Mouse (Mus musculus): ENCODE measurements around the gene Dip2b.

Dip2b gene

DNA sequence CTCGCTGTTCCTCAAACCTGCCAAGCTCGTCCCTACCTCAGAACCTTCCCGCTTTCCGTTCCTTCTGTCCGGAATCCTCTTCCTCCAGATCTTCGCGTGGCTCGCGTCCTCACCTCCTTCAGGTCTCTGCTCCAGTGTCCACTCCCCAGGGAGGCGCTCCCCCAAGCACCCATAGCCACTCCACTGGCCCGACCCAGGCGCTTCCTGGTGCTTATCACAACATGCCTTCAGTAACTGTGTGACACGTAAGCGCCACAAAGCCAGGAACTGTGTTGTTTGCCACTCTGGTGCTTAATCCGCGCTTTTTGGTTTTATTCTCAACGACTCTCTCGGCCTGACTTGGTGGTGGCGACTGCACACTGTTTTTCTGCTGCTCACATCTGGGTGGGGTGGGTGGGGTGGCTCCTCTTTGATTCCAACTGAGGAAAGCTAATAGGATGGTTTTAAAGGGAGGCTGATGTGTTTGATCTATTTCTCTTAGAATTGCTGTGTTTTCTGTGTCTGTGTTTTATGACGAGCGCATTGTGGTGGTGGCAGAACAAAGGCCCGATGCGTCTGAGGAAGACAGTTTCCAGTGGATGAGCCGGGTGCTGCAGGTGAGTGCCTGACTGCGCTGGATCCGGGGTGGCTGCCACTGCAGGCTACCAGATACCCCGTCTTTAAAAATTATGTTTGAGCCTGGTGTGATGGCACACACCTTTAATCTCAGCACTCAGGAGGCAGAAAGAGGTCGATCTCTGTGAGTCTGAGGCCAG, 144.2 kb downstream of the Dip2b start:
- no peak for DNase-seq

DNA sequence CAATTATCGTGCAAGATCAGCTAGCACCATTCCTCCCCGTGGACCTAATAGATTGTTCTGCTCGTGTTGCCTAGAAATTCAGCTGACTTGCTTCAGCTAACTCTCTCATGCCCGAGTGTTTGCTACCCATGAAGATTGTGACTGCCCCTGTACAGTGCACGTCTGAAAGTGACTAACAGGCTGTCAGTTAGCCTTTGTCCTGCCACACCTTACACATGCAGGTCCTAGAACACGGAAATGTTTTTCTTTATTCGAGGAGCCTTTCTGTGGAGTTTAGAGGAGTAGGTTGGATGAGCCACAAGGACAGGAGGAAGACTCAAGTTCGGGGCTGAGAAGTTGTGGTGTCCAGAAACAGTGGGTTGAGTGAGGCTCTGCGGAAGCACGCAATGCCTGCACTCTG, 145.0 kb downstream of the Dip2b start:
- no peak for DNase-seq

DNA sequence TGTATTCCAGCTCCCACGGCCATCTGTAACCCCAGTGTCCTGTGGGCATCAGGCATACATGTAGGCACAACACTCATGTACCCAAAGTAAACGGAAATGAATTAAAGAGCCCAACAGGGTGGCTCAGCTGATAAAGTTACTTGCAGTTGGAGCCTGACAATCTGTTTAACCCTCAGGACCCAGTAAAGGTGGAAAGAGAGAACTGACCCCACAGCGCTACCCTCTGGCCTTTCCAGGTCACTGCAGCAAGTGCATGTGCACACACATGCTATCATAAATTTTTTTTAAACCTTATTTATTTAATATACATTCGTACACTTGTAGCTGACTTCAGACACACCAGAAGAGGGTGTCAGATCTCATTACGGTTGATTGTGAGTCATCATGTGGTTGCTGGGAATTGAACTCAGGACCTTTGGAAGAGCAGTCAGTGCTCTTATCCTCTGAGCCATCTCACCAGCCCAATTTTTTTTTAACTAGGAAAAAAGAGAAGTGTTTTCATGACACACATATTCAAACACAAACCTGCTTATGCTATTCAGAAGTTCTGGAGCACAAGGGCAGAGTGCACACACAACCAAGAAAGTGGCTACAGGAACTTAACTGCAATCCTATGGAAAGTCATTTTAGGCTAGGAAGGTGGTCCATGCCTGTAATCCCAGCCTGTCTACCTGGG, 146.5 kb downstream of the Dip2b start:
- no peak for DNase-seq

DNA sequence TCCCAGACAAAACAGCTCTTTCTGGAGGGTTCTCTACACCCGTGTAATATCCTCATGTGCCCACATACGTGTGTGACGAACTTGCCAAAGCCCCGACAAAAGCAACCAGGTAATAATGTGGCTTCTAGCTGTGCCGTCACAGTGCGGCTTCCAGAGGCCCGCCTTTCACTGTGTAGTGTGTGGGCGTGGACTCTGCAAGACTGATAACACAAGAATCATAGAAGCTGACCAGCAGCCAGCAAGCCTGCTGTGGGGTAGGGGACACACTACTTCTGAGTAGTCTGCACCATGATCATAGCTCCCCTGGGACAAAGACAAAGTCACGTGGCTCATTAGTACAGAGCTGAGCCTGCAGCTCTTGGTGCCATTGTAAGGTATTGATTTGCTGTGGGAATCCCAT, 147.8 kb downstream of the Dip2b start:
- DNase-seq: no peak

DNA sequence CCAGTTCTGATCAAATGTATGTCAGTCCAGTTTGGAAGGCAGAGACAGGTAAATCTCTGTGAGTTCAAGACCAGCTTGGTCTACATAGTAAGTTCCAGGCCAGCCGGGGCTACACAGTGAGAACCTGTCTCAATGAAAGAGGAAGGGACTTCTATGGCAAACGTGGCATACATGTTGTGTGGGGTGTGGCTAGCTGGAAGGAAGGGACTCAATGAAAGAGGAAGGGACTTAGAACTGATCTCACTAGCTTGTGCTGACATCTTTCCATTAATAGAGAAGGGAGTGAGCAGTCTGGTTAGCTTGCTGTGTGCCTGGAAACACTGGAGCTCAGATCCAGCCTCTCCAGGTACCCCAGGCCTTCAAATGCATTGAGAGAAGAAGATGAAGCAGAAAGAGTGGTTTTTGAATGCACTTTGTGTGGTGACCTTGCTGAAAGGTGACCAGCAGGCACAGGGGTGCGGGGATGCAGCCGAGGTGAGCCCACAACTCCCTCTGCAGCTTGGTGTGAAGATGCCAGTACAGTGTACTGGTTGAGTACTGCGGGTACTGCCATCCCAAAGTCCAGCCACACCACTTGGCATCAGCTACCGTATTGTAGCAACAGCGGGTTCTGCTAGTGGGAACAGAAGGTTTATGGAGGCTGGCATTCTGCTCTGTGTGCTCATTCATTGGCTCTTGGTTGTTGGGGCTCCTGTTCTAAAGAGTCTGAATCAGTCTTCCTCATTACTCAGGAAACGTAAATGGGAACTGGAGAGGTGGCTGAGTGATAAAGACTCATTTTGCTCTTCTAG, 148.6 kb downstream of the Dip2b start:
- DNase-seq: no peak

DNA sequence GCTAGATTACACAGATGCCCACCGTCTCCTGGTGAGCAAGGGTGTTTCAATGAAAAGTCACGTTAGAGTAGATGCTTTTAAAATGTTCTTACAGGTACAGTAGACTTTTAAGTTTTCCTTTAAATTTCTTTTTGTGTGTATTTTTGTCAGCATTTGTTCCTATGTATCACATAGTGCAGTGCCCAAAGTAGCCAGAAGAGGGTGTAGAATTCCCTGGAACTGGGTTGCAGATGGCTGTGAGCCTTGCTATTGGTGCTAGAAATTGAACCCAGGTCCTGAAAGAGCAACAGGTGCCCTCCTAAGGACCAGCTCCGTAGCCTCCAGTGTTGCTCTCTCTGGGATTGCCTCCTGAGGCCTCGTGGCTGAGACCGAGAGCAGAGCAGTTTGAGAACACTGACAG, 150.1 kb downstream of the Dip2b start:
- DNase-seq: peak; percentile 11

DNA sequence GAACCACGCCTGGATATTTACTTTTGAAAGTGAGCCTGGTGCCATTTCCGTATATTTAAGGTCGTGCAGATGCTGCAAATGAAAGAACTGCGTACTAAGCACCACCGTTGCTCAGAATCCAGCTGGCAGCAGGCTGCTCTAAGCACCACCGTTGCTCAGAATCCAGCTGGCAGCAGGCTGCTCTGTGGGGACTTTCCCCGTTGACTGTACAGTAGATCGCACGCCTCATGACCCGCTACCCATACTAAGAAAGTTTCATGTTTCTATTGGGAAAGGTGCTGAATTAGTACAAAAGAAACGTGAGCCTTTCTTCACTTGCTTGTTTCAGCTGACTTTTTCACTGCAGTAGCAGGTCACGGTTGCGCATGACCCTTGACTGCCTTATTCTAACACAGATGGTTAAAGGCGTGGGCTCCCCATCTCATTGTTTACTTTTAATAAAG, 150.5 kb downstream of the Dip2b start:
- peak; percentile 12 for DNase-seq

DNA sequence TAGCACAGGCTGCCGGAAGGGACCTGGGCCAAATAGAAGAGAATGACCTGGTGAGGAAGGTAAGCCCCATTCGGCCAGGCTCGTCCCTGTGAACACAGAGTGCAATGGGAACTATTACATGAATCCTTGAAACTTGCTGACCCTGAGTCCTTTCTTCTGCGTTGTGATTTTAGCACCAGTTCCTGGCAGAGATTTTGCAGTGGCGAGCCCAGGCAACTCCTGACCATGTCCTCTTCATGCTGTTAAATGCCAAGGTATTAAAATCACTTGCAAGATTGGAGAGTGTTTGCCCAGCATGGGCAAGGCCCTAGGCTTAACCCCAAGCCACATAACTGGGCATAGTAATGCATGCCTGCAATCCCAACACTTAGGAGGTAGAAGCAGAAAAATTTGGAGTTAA, 151.6 kb downstream of the Dip2b start:
- no peak for DNase-seq

DNA sequence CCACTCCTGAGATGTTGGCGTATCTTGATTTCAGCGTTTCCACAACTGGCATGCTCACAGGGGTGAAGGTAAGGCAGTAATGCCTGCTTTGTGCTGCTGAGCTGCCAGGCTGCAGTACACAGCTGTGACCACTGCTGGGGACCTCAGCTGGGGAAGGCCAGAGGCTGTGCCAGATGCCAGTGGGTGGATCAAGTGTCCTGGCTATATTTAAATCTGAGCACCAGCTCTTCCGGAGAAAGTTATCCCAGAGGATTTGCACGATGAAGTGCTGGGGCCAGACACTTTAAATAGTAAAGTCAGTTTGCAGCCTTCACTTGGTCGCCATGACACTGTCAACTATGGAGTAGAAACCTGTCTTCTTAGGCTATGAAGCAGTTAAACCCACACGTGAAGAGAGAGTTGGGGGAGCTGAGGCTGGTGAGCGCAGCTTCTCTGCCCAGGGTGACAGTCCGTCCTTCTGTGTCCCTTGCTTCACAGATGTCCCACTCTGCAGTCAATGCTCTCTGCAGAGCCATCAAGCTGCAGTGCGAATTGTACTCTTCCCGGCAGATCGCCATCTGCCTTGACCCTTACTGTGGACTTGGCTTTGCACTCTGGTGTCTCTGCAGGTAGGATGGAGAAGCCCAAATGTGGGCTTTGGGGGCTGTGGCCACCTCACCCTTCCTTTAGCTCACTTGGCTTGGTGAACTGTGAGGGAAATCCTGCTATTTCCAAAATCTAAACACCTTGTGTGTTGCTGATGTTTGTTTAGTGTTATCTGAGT, 160.7 kb downstream of the Dip2b start:
- no peak for DNase-seq

DNA sequence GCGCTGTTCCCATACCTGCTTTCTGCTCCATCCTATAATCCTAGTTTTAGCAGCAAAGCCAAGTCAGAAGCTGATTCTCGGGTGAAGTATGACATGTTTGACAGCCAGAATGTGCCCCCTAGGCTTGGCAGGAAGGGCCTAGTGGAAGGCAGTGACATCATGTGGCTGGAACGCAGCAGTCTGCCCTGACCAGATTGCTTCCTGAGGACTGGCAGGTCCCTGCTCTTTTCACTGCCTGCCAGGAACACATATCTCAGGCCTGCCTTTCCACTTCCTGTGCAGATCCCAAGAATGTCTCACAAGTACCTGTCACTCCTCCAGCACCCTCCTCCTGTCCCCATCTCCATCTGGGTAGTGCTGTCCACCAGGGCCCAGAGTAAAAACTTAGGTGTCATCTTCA, 161.3 kb downstream of the Dip2b start:
- DNase-seq: no peak

DNA sequence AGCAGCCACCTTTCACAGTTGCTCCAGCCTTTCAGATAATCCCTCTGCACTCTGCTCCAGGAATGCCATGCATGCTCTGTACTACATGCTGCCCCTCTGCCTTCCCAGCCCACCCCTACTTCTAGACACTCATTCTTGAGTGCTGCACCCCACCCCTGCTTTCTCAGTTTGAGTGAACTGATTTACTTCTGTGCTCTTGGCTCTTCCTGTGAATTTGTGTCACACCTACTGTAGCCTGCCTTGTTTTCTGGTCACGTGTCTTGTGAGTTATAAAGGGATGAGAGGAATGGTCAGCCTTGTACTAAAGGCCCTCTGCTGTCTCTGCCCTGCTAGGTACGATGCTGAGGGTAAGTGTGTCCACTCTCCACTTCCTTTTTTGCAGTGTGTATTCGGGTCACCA, 163.3 kb downstream of the Dip2b start:
- no peak for DNase-seq

DNA sequence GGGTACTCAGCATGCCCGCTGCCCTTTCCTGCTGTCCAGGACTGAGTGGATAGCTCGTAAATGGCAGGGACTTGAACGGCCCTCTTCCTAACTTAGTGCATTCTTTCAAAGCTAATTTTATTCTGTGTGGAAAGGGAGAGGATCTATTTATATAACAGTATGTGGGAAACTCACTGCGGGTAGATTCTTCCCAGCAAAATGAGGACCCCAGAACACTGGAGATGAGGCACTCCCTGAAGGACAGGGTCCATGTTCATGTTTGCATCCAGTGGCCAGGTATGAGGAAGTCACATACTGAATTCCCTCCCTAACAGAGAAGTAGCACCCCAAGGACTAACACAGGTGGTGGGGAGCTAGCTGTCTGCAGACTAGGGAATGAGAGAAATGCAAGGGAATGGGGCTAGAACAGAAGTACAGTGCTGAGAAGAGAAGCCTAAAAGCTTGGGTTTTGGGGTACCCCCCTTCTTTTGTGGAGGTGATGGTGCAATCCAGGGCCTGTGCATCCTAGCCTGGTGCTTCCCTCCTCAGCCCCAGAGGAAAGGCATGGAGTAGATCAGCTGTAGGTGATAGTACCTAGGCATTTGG, 164.1 kb downstream of the Dip2b start:
- DNase-seq: no peak

DNA sequence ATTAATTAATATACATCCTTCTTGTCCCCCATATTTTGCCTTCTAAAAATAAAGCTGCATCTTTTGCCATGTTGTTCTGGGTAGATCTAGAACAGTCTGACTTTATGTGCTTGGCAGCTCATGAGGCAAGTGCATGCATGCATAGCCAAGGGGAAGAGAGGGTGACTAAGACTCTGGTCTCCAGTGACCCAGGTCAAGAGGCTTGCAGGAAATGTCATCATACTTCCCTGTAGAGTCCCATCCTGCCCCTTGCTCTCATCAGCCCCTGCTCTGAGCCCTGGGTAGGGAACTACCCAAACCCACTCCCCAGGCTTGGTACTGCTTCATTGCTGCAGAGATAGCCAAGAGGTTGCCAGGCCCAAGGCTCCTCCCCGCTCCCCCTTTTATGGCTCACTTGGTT, 166.1 kb downstream of the Dip2b start:
- DNase-seq: no peak

DNA sequence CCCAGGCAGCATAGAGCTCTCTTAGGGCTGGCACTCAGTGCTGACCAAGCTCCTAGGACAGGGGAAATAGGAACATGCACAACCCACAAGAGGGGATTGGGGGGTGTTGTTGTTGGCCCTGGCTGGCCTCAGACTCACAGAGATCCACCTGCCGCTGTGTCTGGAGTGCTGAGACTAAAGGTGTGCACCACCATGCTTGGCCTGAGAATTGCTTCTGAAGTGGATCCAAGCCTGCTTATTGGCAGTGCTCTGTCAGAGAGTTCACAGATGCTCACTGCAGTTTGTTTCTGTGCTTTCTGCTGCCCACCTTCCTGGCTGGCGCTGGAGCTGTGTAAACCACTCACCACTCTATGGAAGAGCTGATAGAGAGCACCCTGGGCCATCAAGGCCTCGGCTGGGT, 171.5 kb downstream of the Dip2b start:
- DNase-seq: no peak

DNA sequence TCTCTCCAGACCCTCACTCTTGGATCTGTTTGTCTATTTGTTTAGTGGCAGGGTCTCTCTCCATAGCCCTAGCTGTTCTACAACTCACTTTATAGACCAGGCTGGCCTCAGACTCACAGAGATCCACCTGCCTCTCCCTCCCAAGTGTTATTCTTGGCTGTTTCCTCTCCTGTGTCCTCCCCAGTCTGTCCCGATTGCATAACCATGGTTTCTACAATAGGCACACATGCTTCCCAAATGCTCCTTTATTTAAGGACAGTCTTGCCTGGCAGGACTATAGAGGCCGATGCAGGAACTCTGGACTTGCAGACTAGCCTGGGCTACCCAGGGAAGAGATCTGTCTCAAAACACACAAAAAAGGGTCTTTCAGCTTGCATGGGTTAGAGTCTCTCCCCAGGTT, 174.9 kb downstream of the Dip2b start:
- DNase-seq: no peak

DNA sequence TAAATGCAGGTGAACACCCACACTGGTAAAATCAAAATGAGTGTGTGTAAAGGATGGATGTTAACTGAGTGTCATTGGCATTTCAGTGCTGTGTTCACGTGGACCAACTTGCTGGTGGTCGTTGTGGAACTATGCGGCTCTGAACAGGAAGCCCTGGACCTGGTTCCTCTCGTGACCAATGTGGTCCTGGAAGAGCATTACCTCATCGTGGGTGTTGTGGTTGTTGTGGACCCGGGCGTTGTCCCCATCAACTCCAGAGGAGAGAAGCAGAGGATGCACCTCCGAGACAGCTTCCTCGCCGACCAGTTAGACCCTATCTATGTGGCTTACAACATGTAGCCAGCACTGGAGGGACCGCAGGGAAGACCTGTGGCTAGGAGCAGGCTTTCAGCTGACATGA, 176.6 kb downstream of the Dip2b start:
- no peak for DNase-seq

DNA sequence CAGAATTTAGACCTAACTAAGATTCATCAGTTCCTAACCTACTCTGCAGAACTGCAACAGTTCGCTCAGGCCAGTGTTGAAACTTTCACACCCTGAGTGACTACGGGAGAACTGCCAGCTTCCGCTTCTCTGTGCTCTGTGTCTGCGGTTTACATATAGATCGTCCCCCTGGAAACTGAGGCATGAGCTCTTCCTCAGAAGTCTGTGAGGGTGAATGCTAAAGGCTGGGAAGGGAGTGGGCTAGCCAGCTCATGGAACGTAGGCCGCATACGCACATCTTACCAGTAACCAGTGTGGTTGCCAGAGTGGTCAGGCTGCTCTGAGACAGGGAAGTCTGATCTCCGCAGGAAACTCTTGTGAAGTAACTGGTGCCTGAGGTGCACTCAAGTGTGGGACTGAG, 177.7 kb downstream of the Dip2b start:
- no peak for DNase-seq

DNA sequence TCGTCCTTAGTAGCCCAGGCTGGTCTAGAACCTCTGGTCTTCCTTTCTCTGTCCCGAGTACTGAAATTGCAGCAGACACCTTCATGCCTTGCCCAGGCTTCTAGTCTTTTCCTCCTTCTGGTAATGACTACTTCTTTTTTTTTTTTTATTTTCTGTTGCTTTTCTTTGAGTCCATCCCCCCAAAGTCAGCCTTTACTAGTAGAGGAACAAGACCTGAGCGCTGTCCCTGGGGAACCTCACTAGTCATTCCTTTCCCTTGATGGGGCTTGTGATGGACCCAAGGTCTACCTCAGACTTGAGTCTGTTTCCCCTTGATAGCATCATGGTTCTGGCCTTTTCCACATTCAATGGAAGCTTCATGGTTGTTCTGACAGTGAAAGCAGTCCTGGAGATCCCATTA, 179.6 kb downstream of the Dip2b start:
- DNase-seq: no peak

DNA sequence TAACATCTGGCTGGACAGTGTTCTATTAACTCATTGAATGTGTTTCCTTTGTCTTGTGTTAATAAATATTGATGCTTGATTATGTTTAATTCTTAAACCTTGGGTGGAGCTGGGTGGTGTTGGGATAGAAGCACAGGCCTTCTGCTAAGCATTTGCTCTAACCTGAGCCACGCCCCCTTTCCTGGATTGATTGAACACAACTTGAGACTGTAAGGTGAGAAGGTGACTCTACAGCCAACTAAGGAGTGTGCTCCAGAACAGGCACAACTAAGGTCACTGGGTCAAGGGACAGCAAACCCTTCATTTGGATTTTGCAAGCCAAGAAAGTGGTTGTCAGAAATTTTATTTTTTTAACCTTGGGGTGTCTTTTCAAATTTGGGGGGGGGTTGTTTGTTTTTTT, 180.9 kb downstream of the Dip2b start:
- DNase-seq: peak; percentile 35

DNA sequence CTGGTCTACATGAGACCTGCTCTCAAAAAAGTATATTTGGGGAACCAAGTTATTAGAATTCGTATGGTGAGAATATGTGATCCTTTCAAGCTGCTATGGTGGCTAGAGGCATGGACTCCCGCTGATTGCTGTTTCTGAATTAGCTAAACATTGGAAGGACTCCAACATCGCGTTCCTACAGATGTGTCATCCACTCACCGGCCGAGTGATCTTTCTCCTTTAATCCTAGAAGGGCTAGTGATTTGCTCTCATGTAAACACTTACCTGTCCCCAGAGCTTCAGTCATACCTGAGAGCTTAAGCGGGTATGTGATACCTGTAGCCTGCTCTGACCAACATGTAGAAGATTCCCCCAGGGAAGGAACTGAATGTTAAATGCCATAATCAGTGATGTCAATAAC, 182.5 kb downstream of the Dip2b start:
- no peak for DNase-seq

DNA sequence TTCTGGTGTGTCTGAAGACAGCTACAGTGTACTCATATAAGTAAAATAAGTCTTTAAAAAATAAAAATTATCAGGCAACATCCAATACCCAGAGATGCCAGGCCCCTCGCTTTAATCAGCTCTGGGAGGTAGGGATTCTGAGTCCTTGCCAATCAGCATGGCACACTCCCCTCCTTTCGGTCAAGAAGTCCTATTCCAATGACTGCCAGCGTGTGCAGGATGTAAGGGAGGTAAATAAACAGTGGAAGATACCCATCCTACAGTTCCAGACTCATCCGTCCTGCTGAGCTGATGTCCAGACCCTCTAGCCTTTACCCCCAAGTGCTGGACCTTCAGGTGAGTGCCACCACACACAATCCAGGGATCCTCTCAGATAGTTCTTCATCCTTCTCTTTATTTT, 186.9 kb downstream of the Dip2b start:
- no peak for DNase-seq

DNA sequence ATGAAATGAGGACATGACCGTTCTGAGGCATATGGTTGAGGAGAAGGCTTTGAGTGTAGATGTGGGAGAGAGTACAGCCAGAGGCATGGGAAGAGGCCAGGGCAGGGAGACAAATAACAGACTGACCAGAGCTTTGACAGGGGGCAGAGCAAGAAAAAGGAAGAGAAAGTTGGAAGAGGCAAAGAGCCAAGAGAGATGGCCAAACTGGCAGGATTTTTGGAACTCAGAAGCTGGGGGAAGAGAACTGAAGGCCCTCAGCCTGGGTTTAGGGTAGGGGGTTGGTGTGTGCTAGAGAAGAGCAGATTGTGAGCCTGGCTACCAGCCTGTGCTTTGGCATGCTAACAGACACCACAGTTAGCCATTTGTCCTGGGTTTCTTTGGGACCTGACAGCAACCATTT, 187.4 kb downstream of the Dip2b start:
- DNase-seq: no peak

All from embryo, embryonic 11 days (tissue).